Mouse (Mus musculus) forebrain, embryonic 13.5 days (tissue): ENCODE data around the gene Grin2b. TPM values are rescaled to one million over a fixed set of nuclear protein-coding genes. Genes with fewer than 3 reads are reported as not detected.

Source experiments
- ATAC-seq: fragments of 200-750 bp; cut with Nextera tagmentation; 2 replicates; pipeline ENCODE4 v1.8.0; 2017
- H3K27ac ChIP-seq: fragments of 300-500 bp; sonication (generic); 2 replicates; pipeline ENCODE4 v1.5.1; 2015; ENCODE audit warnings: inconsistent platforms, mild to moderate bottlenecking, moderate library complexity
- H3K27me3 ChIP-seq: fragments of 300-500 bp; sonication (generic); 2 replicates; pipeline ENCODE4 v1.6.1; 2015; ENCODE audit warnings: mild to moderate bottlenecking, inconsistent platforms
- H3K36me3 ChIP-seq: fragments of 300-500 bp; sonication (generic); 2 replicates; pipeline ENCODE4 v1.6.1; 2015; ENCODE audit warnings: mild to moderate bottlenecking, inconsistent platforms; ENCODE audit not compliant: poor library complexity, severe bottlenecking
- H3K4me1 ChIP-seq: fragments of 300-500 bp; sonication (generic); 2 replicates; pipeline ENCODE4 v1.6.1; 2015; ENCODE audit warnings: inconsistent platforms
- H3K4me2 ChIP-seq: fragments of 300-500 bp; sonication (generic); 2 replicates; pipeline ENCODE4 v1.6.1; 2015; ENCODE audit warnings: inconsistent platforms, mild to moderate bottlenecking, moderate library complexity
- H3K4me3 ChIP-seq: fragments of 300-500 bp; sonication (generic); 2 replicates; pipeline ENCODE4 v1.5.1; 2015; ENCODE audit warnings: mild to moderate bottlenecking, inconsistent platforms
- H3K9ac ChIP-seq: fragments of 300-500 bp; sonication (generic); 2 replicates; pipeline ENCODE4 v1.6.1; 2015; ENCODE audit warnings: mild to moderate bottlenecking, inconsistent platforms
- H3K9me3 ChIP-seq: fragments of 300-500 bp; sonication (generic); replicated peaks from 2 replicates; pipeline ENCODE4 v1.6.1; 2016; ENCODE audit warnings: inconsistent platforms
- WGBS: fragments of 180-500 bp; shearing (Covaris S2); methylation state at CpG from one replicate; pipeline ENCODE4 v1.1.7; 2015; 5-methylcytosine and 5-hydroxymethylcytosine counted together
- polyA plus RNA-seq: library from polyadenylated mRNA; unstranded; fragments of >200 nt; fragmentation: Nextera tagmentation; extraction: Ambion mirVana; gene quantifications from 2 replicates; pipeline ENCODE4 v1.2.1, GENCODE M21; 2015

Grin2b gene
- 34.9 and 44.5 TPM in 2 replicates for polyA plus RNA-seq

- peak within 1 kb of the TSS; percentile 79 for H3K27ac ChIP-seq
- no peaks in the 10 kb centered on the region for H3K9me3 ChIP-seq
- peaks cover 25% of the 10 kb centered on the region for H3K27me3 ChIP-seq
- 1% methylated on average over 15 of the region's 30 CpGs for WGBS
- ATAC-seq, result peak; percentile 86
- no peaks in the 10 kb centered on the region for H3K36me3 ChIP-seq
- peak within 1 kb of the TSS; percentile 94 for H3K4me2 ChIP-seq
- peak within 1 kb of the TSS; percentile 62 for H3K4me3 ChIP-seq
- H3K9ac ChIP-seq, result peak within 1 kb of the TSS; percentile 70
- H3K4me1 ChIP-seq, result peaks cover 13% of the 10 kb centered on the region; the same call in 1 of the 2 replicates
These were observed at the start of gene Grin2b for GRCm38 (mm10) chr6:136173191-136173896. TSS of gene Grin2b (minus strand) at chr6:136173511.

GRCm38 (mm10) chr6:136221894-136222293 lies 48.6 kb upstream of the Grin2b start:
- Histone ChIP-seq H3K27me3 (no peaks in the 10 kb centered on the region), H3K4me2 (no peak overlapping the region), H3K9ac (no peak overlapping the region), H3K36me3 (no peaks in the 10 kb centered on the region), H3K4me3 (no peak overlapping the region), H3K4me1 (no peaks in the 10 kb centered on the region), H3K27ac (no peak overlapping the region), H3K9me3 (no peaks in the 10 kb centered on the region)
- ATAC-seq, result no peak
- WGBS, result 87% methylated on average over 3 of the region's 3 CpGs

DNA sequence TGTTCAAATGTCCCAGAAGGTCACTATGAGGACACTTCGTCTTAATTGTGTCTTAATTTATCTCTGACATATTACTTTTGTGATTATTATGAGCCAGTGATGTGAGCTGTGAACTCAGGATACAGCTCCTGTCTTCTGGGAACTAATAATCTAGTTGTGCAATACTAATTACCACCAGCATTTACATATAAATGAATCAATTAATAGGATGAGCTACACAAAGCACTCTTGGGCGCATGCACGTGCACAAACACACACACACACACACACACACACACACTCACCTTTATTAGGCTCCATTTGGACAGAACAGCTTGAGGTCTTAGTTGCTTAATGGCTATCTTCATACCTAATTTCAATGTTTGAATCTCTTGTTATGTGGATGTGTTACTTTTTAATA lies 37.1 kb upstream of the Grin2b start:
- Histone ChIP-seq H3K9me3 (no peaks in the 10 kb centered on the region), H3K27me3 (no peaks in the 10 kb centered on the region), H3K27ac (no peak overlapping the region), H3K4me2 (no peak overlapping the region), H3K36me3 (no peaks in the 10 kb centered on the region), H3K4me3 (no peak overlapping the region), H3K4me1 (no peaks in the 10 kb centered on the region), H3K9ac (no peak overlapping the region)
- ATAC-seq, result no peak
- 58% methylated on average over 3 of the region's 3 CpGs for WGBS

- no peak for ATAC-seq
- Histone ChIP-seq H3K9me3 (no peaks in the 10 kb centered on the region), H3K27me3 (no peaks in the 10 kb centered on the region), H3K4me3 (no peak overlapping the region), H3K9ac (no peak overlapping the region), H3K36me3 (no peaks in the 10 kb centered on the region), H3K27ac (no peak overlapping the region), H3K4me1 (no peaks in the 10 kb centered on the region), H3K4me2 (no peak overlapping the region)
- WGBS, result 92% methylated on average over 2 of the region's 2 CpGs
These were observed 26.5 kb upstream of the Grin2b start for GRCm38 (mm10) chr6:136199814-136200213.

DNA sequence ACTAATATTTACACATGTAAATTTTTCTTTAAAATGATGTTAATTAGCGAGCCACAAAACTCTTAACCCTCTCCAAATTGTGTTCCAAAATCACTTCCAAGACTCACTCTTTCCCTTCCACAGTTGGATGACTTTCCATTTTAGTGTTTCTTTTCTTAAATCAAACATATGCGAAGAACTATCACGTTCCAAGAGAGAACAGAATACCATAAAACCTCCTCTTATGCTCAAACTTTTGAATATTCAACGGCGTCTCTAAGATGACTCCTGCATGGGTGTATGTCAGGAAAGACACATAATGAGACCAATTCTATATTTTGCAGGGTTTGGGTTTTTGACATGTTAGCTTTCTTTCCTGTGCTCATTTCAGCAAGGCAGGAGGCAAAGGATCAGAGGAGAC lies 21.3 kb upstream of the Grin2b start:
- no peak overlapping the region for H3K4me2 ChIP-seq
- no peaks in the 10 kb centered on the region for H3K9me3 ChIP-seq
- H3K27me3 ChIP-seq, result no peaks in the 10 kb centered on the region
- WGBS, result 87% methylated on average over 5 of the region's 5 CpGs
- H3K4me1 ChIP-seq, result no peaks in the 10 kb centered on the region
- no peak overlapping the region for H3K4me3 ChIP-seq
- H3K9ac ChIP-seq, result no peak overlapping the region
- H3K27ac ChIP-seq, result no peak overlapping the region
- H3K36me3 ChIP-seq, result no peaks in the 10 kb centered on the region
- no peak for ATAC-seq

- WGBS, result 88% methylated on average over 9 of the region's 9 CpGs
These were observed 4.8 kb upstream of the Grin2b start for GRCm38 (mm10) chr6:136178066-136178465.

DNA sequence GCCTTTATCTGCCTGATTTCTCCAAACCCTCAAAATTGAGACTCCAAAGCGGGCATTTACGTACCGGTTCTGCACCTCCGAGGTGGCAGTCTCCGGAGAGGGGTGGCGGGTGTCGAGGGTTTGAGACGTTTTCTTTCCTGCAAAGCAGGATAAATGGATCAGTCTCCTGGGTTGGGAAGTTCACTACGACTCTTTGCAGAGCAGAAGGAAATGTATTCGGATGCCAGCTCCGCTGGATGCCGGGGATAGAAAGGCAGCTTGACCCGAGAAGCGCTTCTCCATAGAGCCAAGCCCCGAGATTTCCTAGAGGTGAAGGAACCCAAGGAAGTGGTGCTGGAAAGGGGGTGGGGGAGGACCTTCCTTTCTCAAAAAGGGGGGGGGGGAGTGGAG lies 515 bp downstream of the Grin2b start:
- no peak; the same call in 1 of the 2 replicates for ATAC-seq
- H3K27me3 ChIP-seq, result peaks cover 25% of the 10 kb centered on the region
- H3K9ac ChIP-seq, result peak overlapping the region; percentile 70
- H3K27ac ChIP-seq, result peak overlapping the region; percentile 79
- H3K9me3 ChIP-seq, result no peaks in the 10 kb centered on the region
- H3K4me3 ChIP-seq, result peak overlapping the region; percentile 62
- peaks cover 13% of the 10 kb centered on the region; the same call in 1 of the 2 replicates for H3K4me1 ChIP-seq
- 0% methylated on average over 15 of the region's 15 CpGs for WGBS
- peak overlapping the region; percentile 94 for H3K4me2 ChIP-seq
- no peaks in the 10 kb centered on the region for H3K36me3 ChIP-seq

More at GRCm38 (mm10) chr6:136178066-136178465, 4.8 kb upstream of the Grin2b start:
- Histone ChIP-seq H3K27ac (no peak overlapping the region), H3K4me2 (no peak overlapping the region), H3K4me3 (no peak overlapping the region), H3K9ac (no peak overlapping the region), H3K9me3 (no peaks in the 10 kb centered on the region), H3K27me3 (no peaks in the 10 kb centered on the region), H3K36me3 (no peaks in the 10 kb centered on the region), H3K4me1 (no peaks in the 10 kb centered on the region)
- no peak for ATAC-seq

DNA sequence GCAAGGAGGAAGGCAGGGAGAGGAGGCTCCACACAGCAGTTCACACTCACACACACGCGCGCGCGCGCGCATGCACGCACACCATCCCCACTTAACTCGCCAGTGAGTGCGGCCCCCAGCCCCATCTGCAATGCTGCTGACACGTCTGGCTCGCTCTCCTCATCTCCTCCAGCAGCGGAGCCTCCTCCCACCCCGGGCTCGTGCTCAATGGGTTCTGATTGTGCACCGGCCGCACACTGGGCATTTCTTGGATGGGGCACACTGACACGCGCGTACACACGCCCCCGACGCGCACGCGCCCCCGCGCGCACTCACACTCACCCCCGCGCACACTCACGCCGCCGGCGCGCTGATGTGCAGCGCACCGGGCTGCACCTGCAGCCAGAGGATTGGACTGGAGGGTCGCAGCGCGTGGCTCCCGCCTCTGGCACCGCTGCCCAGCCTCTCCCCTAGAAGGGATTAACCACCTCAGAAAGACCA lies 1.1 kb downstream of the Grin2b start:
- Histone ChIP-seq H3K27ac (peak overlapping the region; percentile 79), H3K9ac (peak overlapping the region; percentile 70), H3K4me2 (peak overlapping the region; percentile 94), H3K36me3 (no peaks in the 10 kb centered on the region), H3K4me3 (peak overlapping the region; percentile 62), H3K9me3 (no peaks in the 10 kb centered on the region), H3K27me3 (peaks cover 25% of the 10 kb centered on the region), H3K4me1 (peaks cover 13% of the 10 kb centered on the region; the same call in 1 of the 2 replicates)
- ATAC-seq, result peak; percentile 79
- WGBS, result under 1% methylated on average over 43 of the region's 43 CpGs

DNA sequence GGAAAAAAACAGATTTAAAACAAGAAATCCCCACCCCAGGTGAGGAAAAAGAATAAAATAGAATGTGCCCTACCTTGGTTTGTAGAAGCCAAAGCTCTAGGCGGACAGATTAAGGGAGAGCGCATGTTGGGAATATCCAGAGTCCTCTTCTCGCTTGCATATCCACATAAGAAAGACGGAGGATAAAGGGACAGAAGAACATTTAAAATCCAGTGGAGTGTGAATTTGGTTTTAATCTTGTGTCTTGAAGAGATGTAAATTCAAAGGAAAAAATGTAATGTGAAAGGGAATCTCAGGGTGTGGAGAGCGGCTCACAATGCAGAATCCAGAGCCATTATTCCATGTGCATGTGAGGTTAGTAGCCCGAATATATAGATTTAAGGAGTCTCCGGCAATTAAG lies 2.0 kb downstream of the Grin2b start:
- H3K36me3 ChIP-seq, result no peaks in the 10 kb centered on the region
- H3K4me3 ChIP-seq, result peak overlapping the region; percentile 62
- H3K4me2 ChIP-seq, result peak overlapping the region; percentile 94
- peak overlapping the region; percentile 70 for H3K9ac ChIP-seq
- no peaks in the 10 kb centered on the region for H3K9me3 ChIP-seq
- WGBS, result 9% methylated on average over 7 of the region's 7 CpGs
- H3K4me1 ChIP-seq, result peaks cover 13% of the 10 kb centered on the region; the same call in 1 of the 2 replicates
- no peak for ATAC-seq
- H3K27me3 ChIP-seq, result peaks cover 25% of the 10 kb centered on the region
- peak overlapping the region; percentile 3; the same call in 1 of the 2 replicates for H3K27ac ChIP-seq

- Histone ChIP-seq H3K27ac (no peak overlapping the region), H3K4me2 (peak overlapping the region; percentile 94), H3K36me3 (no peaks in the 10 kb centered on the region), H3K9me3 (no peaks in the 10 kb centered on the region), H3K4me1 (peaks cover 19% of the 10 kb centered on the region), H3K9ac (peak overlapping the region; percentile 70), H3K27me3 (peaks cover 25% of the 10 kb centered on the region), H3K4me3 (peak overlapping the region; percentile 62)
- no peak for ATAC-seq
- 80% methylated on average over 5 of the region's 5 CpGs for WGBS
These were observed 2.9 kb downstream of the Grin2b start for GRCm38 (mm10) chr6:136170381-136170780.

DNA sequence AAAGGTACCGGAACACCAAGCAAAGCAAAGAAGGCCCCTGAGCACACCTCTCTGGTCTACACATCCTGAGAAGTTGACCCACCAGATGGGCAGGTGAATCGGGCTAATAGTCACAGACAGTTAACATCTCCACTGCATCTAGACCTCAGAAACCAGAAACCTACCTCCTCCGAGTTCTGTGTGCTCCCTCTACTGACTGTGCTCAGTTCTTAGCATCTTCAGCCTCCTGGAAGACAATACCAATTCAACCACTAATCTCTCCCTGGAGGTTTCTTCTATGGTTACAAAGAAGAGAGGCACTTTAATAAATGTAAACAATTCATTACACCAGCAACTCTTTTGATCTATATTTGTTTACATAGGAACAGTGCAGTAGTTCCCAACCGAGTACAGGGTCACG lies 6.0 kb downstream of the Grin2b start:
- no peak overlapping the region for H3K4me3 ChIP-seq
- H3K9me3 ChIP-seq, result no peaks in the 10 kb centered on the region
- no peaks in the 10 kb centered on the region for H3K36me3 ChIP-seq
- H3K9ac ChIP-seq, result no peak overlapping the region
- peaks cover 23% of the 10 kb centered on the region for H3K27me3 ChIP-seq
- ATAC-seq, result no peak
- H3K4me2 ChIP-seq, result peak overlapping the region; percentile 53
- H3K4me1 ChIP-seq, result peaks cover 45% of the 10 kb centered on the region
- H3K27ac ChIP-seq, result no peak overlapping the region
- WGBS, result 72% methylated on average over 5 of the region's 5 CpGs

DNA sequence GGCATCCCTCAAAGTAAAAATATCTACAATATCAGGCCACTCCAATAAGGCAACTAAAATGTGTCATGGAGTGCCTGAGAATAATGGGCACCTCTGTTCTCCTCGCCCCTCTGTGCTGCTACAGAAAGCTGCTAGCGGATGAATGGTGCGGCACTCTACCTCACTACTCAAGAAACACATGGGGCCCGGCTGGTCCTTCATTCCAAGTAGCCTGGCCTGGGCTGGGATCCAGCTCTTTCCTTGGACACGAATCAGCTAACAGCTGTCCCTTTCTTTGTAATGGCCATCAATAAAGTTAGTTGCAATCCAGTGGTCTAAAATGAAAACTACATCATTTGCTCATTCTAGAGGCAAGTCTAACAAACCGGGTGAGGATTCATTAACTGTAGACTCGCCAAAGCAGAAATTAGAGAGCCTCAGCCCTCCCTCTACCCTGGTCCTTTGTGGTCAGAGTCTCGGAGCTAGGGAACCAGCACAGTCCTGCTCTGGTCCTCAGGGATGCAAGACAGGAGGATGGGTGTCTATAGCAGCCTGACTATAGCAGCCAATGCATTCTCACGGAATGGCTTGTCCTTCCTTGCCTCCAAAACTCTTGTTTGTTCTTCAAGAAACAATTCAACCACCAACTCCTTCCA lies 7.8 kb downstream of the Grin2b start:
- Histone ChIP-seq H3K9me3 (no peaks in the 10 kb centered on the region), H3K9ac (no peak overlapping the region), H3K4me2 (peak overlapping the region; percentile 23; the same call in 1 of the 2 replicates), H3K4me3 (no peak overlapping the region), H3K4me1 (peaks cover 55% of the 10 kb centered on the region), H3K27ac (no peak overlapping the region), H3K27me3 (peaks cover 5% of the 10 kb centered on the region), H3K36me3 (no peaks in the 10 kb centered on the region)
- ATAC-seq, result peak; percentile 81
- WGBS, result 58% methylated on average over 9 of the region's 9 CpGs
